Mouse (Mus musculus) heart, embryonic 14.5 days (tissue): ENCODE results near the gene Wdr82. TPM values are rescaled to one million over a fixed set of nuclear protein-coding genes. Genes with fewer than 3 reads are reported as not detected.

Experiments
- ATAC-seq: fragments of 200-750 bp; cut with Nextera tagmentation; 2 replicates; pipeline ENCODE4 v1.8.0; 2017; ENCODE audit warnings: low read depth, moderate TSS enrichment; ENCODE audit not compliant: insufficient number of reproducible peaks, insufficient read depth, low FRiP score
- H3K27ac ChIP-seq, 2 experiments: fragments of 200-500 bp in 1 of 2; fragments of 300-500 bp in 1 of 2; sonication (generic) in 1 of 2; replicated peaks in 1 of 2; 2 replicates each; pipeline ENCODE4 v1.5.1; 2012 to 2014; ENCODE audit warnings: low read depth in 2 of 2, low read length in 2 of 2, control low read depth in 1 of 2, mild to moderate bottlenecking in 1 of 2, mixed read lengths in 1 of 2; ENCODE audit not compliant: control insufficient read depth in 1 of 2, insufficient read depth in 1 of 2
- H3K27me3 ChIP-seq: fragments of 300-500 bp; sonication (generic); 2 replicates; pipeline ENCODE4 v1.6.1; 2014; ENCODE audit warnings: mild to moderate bottlenecking, low read length, control low read depth; ENCODE audit not compliant: control insufficient read depth, insufficient read depth
- H3K36me3 ChIP-seq: fragments of 300-500 bp; sonication (generic); 2 replicates; pipeline ENCODE4 v1.6.1; 2014; ENCODE audit warnings: mild to moderate bottlenecking, control low read depth, low read length, mixed read lengths; ENCODE audit not compliant: control insufficient read depth, insufficient read depth
- H3K4me1 ChIP-seq, 2 experiments: fragments of 200-500 bp in 1 of 2; fragments of 300-500 bp in 1 of 2; sonication (generic) in 1 of 2; 2 replicates each; pipeline ENCODE4 v1.6.1; 2012 to 2014; ENCODE audit warnings: low read length in 2 of 2, control low read depth in 1 of 2, mixed read lengths in 1 of 2; ENCODE audit not compliant: control insufficient read depth in 2 of 2, insufficient read depth in 2 of 2
- H3K4me2 ChIP-seq: fragments of 300-500 bp; sonication (generic); 2 replicates; pipeline ENCODE4 v1.6.1; 2014; ENCODE audit warnings: mild to moderate bottlenecking, low read length
- H3K4me3 ChIP-seq, 2 experiments: fragments of 200-500 bp in 1 of 2; fragments of 300-500 bp in 1 of 2; sonication (generic) in 1 of 2; 2 replicates each; pipeline ENCODE4 v1.5.1; 2012 to 2014; ENCODE audit warnings: low read length in 2 of 2, mild to moderate bottlenecking in 2 of 2, control low read depth in 1 of 2, low read depth in 1 of 2, moderate library complexity in 1 of 2; ENCODE audit not compliant: control insufficient read depth in 1 of 2, insufficient read depth in 1 of 2
- H3K9ac ChIP-seq: fragments of 300-500 bp; sonication (generic); 2 replicates; pipeline ENCODE4 v1.6.1; 2014; ENCODE audit warnings: mild to moderate bottlenecking, low read length
- H3K9me3 ChIP-seq: fragments of 300-500 bp; sonication (generic); 2 replicates; pipeline ENCODE4 v1.6.1; 2016; ENCODE audit warnings: low read length, control low read depth; ENCODE audit not compliant: control insufficient read depth
- WGBS: fragments of 180-500 bp; shearing (Covaris S2); extraction: QIAGEN DNeasy Blood & Tissue Kit; methylation state at CpG from one replicate; pipeline ENCODE4 v1.1.7; 2014; 5-methylcytosine and 5-hydroxymethylcytosine counted together
- polyA plus RNA-seq: library from polyadenylated mRNA; unstranded; fragments of >200 nt; fragmentation: Nextera tagmentation; extraction: Ambion mirVana; gene quantifications from 2 replicates; pipeline ENCODE4 v1.2.1, GENCODE M21; 2014

Wdr82 gene
- polyA plus RNA-seq, 1 experiment from 2014 or later = 22.6 TPM

DNA sequence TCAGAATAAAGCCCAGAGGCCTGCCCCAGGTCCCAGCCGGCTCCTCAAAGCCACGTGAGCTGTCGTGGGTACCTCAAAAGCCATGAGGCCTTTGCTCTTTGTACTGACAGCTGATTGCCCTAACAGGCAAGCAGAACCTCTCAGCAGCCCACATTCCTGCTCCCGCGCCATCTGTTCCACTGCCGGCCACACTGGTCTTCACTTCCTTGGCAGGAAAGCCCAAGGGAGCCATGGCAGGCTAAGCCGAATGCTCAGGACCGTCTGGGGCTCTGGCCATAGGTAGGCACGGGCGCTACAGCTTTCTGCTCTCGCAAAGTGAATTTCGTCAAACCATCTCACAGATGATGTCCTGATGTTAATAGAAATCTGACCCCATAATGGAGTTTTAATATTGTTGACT lies 28.8 kb upstream of the Wdr82 start:
- Histone ChIP-seq H3K4me2 (no peak overlapping the region), H3K27ac (no peak overlapping the region), H3K9ac (no peak overlapping the region), H3K36me3 (no peaks in the 10 kb centered on the region), H3K27me3 (peaks cover 23% of the 10 kb centered on the region), H3K4me1 (no peaks in the 10 kb centered on the region), H3K4me3 (no peak overlapping the region), H3K9me3 (no peaks in the 10 kb centered on the region)
- ATAC-seq = no peak
- 76% methylated on average over 12 of the region's 12 CpGs for WGBS

DNA sequence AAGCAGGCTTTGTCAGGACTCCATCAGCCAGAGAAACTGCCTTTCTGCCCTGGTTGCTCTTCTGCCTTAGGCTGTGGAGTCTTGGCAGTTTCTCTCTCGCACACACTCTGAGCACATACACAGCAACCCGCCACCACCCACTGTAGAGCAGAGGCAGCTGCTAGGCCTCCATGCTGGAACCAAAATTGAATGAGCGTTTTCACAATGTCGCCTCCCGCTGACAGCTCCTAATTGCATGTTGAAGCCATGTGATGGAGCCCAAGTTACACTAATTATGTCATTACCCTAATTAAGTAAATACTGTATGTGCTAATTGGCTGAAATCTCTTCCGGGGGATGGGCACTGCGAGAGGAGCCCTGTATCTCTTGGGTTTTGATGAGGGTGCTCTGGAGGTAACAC lies 26.6 kb upstream of the Wdr82 start:
- Histone ChIP-seq H3K27me3 (peaks cover 46% of the 10 kb centered on the region), H3K9me3 (no peaks in the 10 kb centered on the region), H3K4me2 (no peak overlapping the region), H3K4me3 (no peak overlapping the region), H3K4me1 (peaks cover 0 to 7% of the 10 kb centered on the region in 2 experiments; a peak in 1 of 4 replicates), H3K9ac (no peak overlapping the region), H3K27ac (no peak overlapping the region), H3K36me3 (no peaks in the 10 kb centered on the region)
- 83% methylated on average over 7 of the region's 7 CpGs for WGBS
- ATAC-seq = no peak

DNA sequence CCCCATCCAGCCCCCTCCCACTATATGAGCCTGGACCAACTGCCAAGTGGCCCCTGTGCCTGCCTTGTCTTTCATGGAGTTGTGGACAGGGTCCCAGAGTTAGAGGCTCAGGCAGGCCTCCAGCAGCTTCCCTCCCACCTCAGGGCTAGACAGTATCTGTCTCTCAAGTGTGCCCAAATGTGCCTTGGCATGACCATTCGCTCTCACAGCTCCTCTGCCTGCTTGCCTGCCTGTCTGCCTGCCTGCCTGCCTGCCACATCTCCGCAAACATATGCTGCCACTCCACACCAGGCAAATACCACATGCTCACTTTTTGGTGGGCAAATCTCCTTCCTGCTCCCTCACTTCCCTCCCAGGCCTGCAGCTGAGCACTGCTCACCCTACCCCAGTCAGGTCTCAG lies 25.1 kb upstream of the Wdr82 start:
- Histone ChIP-seq H3K36me3 (no peaks in the 10 kb centered on the region), H3K9ac (no peak overlapping the region), H3K27ac (no peak overlapping the region), H3K4me1 (peaks cover 0 to 7% of the 10 kb centered on the region in 2 experiments; a peak in 1 of 4 replicates), H3K4me2 (no peak overlapping the region), H3K9me3 (no peaks in the 10 kb centered on the region), H3K4me3 (no peak overlapping the region), H3K27me3 (peaks cover 60% of the 10 kb centered on the region)
- ATAC-seq = no peak
- WGBS = 65% methylated on average over 2 of the region's 2 CpGs

DNA sequence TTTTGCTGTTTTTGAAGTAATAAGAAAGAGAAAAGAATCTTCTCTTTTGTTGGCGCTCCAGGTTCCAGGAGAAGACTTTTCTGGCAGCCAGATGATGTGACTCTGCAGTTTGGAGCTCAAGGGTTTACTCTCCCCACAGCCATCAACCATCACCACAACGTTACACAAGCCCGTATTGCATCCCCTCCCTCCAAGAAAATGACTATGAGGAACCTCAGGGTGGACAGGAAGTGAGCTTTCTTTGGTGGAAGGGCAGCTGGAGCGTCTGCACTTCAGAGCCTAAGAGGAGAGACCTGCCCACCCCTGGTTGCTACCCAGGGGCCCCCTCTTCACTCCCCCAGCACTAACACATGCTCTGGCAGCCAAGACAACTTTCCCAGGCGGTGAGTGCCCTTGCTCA lies 23.4 kb upstream of the Wdr82 start:
- Histone ChIP-seq H3K27ac (no peak overlapping the region), H3K4me3 (no peak overlapping the region), H3K4me2 (no peak overlapping the region), H3K4me1 (peaks cover 0 to 7% of the 10 kb centered on the region in 2 experiments; a peak in 1 of 4 replicates), H3K36me3 (no peaks in the 10 kb centered on the region), H3K9ac (no peak overlapping the region), H3K9me3 (no peaks in the 10 kb centered on the region), H3K27me3 (peaks cover 73% of the 10 kb centered on the region)
- ATAC-seq = no peak
- WGBS = 24% methylated on average over 5 of the region's 5 CpGs

DNA sequence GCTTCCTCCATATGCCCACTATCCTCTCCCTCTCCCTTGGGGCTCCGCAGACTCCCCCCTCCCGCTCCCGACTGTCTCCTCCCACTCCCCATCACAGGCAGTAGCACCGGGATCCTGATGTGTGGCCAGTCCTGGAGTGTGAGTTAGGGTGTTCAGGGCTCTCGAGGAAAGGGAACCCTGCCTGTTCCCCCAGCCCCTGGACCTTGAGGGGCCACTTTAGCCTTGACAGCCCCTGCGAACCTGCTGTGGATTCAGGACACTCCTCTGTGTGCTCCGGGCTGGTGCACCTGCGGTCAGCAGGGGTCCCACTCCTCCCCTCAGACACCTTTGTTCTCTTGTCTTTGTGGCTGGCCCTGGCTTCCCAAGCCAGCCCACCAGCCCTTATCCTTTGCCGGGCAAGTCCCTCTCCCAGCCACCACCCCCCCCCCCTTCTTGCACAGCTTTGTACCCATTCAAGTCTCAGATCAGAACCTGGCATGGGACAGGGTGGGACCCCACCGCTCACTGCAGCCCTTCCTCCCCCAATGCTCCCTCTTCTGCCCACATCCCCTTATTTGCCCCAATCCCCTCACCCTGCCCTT lies 22.8 kb upstream of the Wdr82 start:
- ATAC-seq = no peak
- 8% methylated on average over 10 of the region's 10 CpGs for WGBS
- Histone ChIP-seq H3K36me3 (no peaks in the 10 kb centered on the region), H3K27me3 (peaks cover 79% of the 10 kb centered on the region), H3K9me3 (no peaks in the 10 kb centered on the region), H3K27ac (no peak overlapping the region), H3K4me3 (peak overlapping the region in 1 of 2 experiments; percentile 25; a peak in 2 of 4 replicates), H3K4me1 (peaks cover 0 to 7% of the 10 kb centered on the region in 2 experiments; a peak in 1 of 4 replicates), H3K4me2 (peak overlapping the region; percentile 57; the same call in 1 of the 2 replicates), H3K9ac (no peak overlapping the region)

DNA sequence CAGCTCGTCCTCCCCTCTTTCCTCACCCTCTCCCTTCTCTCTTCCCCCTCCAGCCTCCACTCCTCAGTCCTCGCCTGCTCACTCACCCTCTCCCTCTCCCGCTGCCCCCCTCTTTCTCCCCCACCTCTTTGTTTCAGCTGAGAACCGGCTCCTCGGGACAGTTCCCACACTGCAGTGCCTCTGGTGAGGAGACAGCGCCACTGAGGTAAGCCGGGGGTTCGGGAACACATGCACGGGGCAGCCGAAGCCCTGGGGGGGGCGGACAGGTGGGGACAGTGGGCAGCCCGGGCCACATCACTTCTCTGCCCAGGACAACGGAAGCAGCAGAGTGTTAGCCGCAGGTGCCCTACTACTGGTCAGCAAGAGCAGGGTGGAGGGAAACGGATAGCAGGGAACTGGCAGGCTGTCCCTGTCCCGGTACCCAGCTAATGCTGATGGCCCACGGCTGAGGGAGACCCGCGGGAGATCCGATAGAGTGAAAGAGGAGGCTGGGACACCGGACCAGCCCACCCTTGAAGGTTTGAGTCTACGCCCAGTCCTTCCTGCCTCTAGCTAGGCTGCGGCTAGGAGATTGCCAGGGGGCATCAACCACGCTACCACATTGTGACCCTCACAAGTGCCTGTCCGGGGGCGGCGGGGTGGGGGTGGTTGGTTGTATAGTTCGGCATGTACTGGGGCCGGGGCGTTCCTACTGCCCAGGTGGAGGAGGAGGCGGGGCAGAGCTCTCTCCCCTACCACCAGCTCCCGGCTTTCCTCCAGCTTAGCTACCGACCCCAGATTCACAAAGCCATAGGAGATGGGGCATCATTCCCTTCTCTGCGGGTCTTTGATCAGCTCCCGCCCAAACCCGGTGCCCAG lies 22.0 kb upstream of the Wdr82 start:
- no peaks in the 10 kb centered on the region for H3K36me3 ChIP-seq
- H3K4me2 ChIP-seq = peak overlapping the region; percentile 57
- H3K4me3 ChIP-seq = peak overlapping the region; percentile 7 to 25; a peak in 3 of 4 replicates
- peaks cover 0 to 7% of the 10 kb centered on the region in 2 experiments; a peak in 1 of 4 replicates for H3K4me1 ChIP-seq
- WGBS = 3% methylated on average over 36 of the region's 36 CpGs
- ATAC-seq = no peak
- H3K27ac ChIP-seq = no peak overlapping the region
- H3K9ac ChIP-seq = no peak overlapping the region
- H3K27me3 ChIP-seq = peaks cover 73% of the 10 kb centered on the region
- no peaks in the 10 kb centered on the region for H3K9me3 ChIP-seq

DNA sequence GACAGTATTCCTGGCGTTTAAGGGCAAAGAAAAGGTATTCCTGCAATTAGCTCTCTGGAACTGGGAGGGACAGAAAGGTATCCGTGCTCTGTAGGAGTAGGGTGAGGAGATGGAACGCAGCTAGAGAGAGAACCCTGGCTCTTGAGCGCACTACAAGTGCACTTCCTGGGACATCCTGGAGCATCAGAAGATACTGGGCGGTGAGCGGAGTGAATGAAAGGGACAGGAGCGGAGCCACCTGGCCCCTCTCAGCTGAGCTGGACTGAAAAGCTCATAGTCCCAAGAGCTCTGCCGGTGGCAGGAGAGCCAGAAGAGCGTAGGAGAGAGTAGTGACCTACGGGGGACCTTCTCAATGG lies 21.4 kb upstream of the Wdr82 start:
- H3K36me3 ChIP-seq = no peaks in the 10 kb centered on the region
- H3K9me3 ChIP-seq = no peaks in the 10 kb centered on the region
- no peak overlapping the region for H3K27ac ChIP-seq
- no peak for ATAC-seq
- no peak overlapping the region for H3K9ac ChIP-seq
- H3K4me2 ChIP-seq = 0 out of 2 replicates have a peak overlapping the region, but pooled peaks have one; percentile 57
- peak overlapping the region in 1 of 2 experiments; percentile 25; a peak in 1 of 4 replicates for H3K4me3 ChIP-seq
- 24% methylated on average over 10 of the region's 10 CpGs for WGBS
- H3K4me1 ChIP-seq = peaks cover 0 to 7% of the 10 kb centered on the region in 2 experiments; a peak in 1 of 4 replicates
- peaks cover 72% of the 10 kb centered on the region for H3K27me3 ChIP-seq
